Mouse (Mus musculus) liver, postnatal 0 days (tissue): Measurements from ENCODE around the gene Syde2. TPM values are rescaled to one million over a fixed set of nuclear protein-coding genes. Genes with fewer than 3 reads are reported as not detected.
A peak's percentile ranks its signal among the peaks of the same experiment; 100 is the strongest.

Experiments
- ATAC-seq: fragments of 200-750 bp; cut with Nextera tagmentation; 2 replicates; pipeline ENCODE4 v1.8.0; 2017; ENCODE audit warnings: mild to moderate bottlenecking, moderate library complexity
- DNase-seq: peaks from one replicate; pipeline ENCODE4 v3.0.0-alpha.2; 2016
- H3K27ac ChIP-seq: fragments of 300-500 bp; sonication (generic); 2 replicates; pipeline ENCODE4 v1.5.1; 2014; ENCODE audit warnings: antibody characterized with exemption, moderate library complexity, mild to moderate bottlenecking, low read depth
- H3K27me3 ChIP-seq: fragments of 300-500 bp; sonication (generic); 2 replicates; pipeline ENCODE4 v1.6.1; 2014; ENCODE audit warnings: low read length, control low read depth, mixed read lengths; ENCODE audit not compliant: insufficient read depth
- H3K36me3 ChIP-seq: fragments of 300-500 bp; sonication (generic); replicated peaks from 2 replicates; pipeline ENCODE4 v1.6.1; 2014; ENCODE audit warnings: mild to moderate bottlenecking, control low read depth, low read length, moderate library complexity, mixed read lengths; ENCODE audit not compliant: insufficient read depth
- H3K4me1 ChIP-seq: fragments of 300-500 bp; sonication (generic); 2 replicates; pipeline ENCODE4 v1.6.1; 2014; ENCODE audit warnings: antibody characterized with exemption, mild to moderate bottlenecking, control low read depth; ENCODE audit not compliant: insufficient read depth
- H3K4me2 ChIP-seq: fragments of 300-500 bp; sonication (generic); 2 replicates; pipeline ENCODE4 v1.6.1; 2014; ENCODE audit warnings: low read depth, mild to moderate bottlenecking, low read length, moderate library complexity, mixed read lengths
- H3K4me3 ChIP-seq: fragments of 300-500 bp; sonication (generic); 2 replicates; pipeline ENCODE4 v1.5.1; 2014; ENCODE audit warnings: low read depth, low read length
- H3K9ac ChIP-seq: fragments of 300-500 bp; sonication (generic); replicated peaks from 2 replicates; pipeline ENCODE4 v1.6.1; 2014; ENCODE audit warnings: mild to moderate bottlenecking, moderate library complexity
- H3K9me3 ChIP-seq: fragments of 300-500 bp; sonication (generic); 2 replicates; pipeline ENCODE4 v1.6.1; 2016; ENCODE audit warnings: mild to moderate bottlenecking, control low read depth, low read length, mixed read lengths
- CTCF ChIP-seq: sonication (generic); IDR thresholded peaks from 2 replicates; pipeline ENCODE4 v1.5.1; 2016; ENCODE audit warnings: antibody characterized with exemption, low read depth
- EP300 ChIP-seq: IDR thresholded peaks from 2 replicates; pipeline ENCODE4 v1.6.1; 2016; ENCODE audit warnings: antibody characterized with exemption, low read depth, mild to moderate bottlenecking
- WGBS: fragments of 180-500 bp; shearing (Covaris S2); extraction: QIAGEN DNeasy Blood & Tissue Kit; methylation state at CpG from one replicate; pipeline ENCODE4 v1.1.7; 2014; ENCODE audit not compliant: insufficient replicate concordance; 5-methylcytosine and 5-hydroxymethylcytosine counted together
- polyA plus RNA-seq: library from polyadenylated mRNA; unstranded; fragments of >200 nt; fragmentation: Nextera tagmentation; extraction: Ambion mirVana; gene quantifications from 2 replicates; pipeline ENCODE4 v1.2.1, GENCODE M21; 2015

Gene Syde2
- 0.47 and 0.70 TPM in 2 replicates for polyA plus RNA-seq

- Histone ChIP-seq H3K4me3 (peak within 1 kb of the TSS; percentile 55), H3K9ac (peak within 1 kb of the TSS; percentile 60), H3K27ac (peak within 1 kb of the TSS; percentile 87), H3K4me2 (peak within 1 kb of the TSS; percentile 79), H3K27me3 (peaks cover 25% of the 10 kb centered on the region), H3K9me3 (no peaks in the 10 kb centered on the region), H3K4me1 (peaks cover 7% of the 10 kb centered on the region), H3K36me3 (no peaks in the 10 kb centered on the region)
- TF ChIP-seq CTCF (no peak), EP300 (no peak)
- DNase-seq (peak; percentile 75), ATAC-seq (peak; percentile 39)
- 2% methylated on average over 43 of the region's 65 CpGs for WGBS
Observed at GRCm38 (mm10) chr3:145987268-145987969, at the start of gene Syde2. Gene Syde2, plus strand, starts transcription at chr3:145987870.

- peak overlapping the region; percentile 96 for H3K4me3 ChIP-seq
- ATAC-seq = peak; percentile 11
- DNase-seq = no peak
- WGBS = 23% methylated on average over 41 of the region's 50 CpGs
- peak overlapping the region; percentile 94 for H3K4me2 ChIP-seq
- peaks cover 25% of the 10 kb centered on the region for H3K36me3 ChIP-seq
- TF ChIP-seq CTCF (peak; percentile 17; the same call in 1 of the 2 replicates), EP300 (no peak)
- peak overlapping the region; percentile 95 for H3K9ac ChIP-seq
- peak overlapping the region; percentile 81 for H3K27ac ChIP-seq
- H3K27me3 ChIP-seq = no peaks in the 10 kb centered on the region
- no peaks in the 10 kb centered on the region for H3K9me3 ChIP-seq
- H3K4me1 ChIP-seq = peaks cover 20% of the 10 kb centered on the region
Observed at GRCm38 (mm10) chr3:145938405-145939349, 49.0 kb upstream of the Syde2 start.

GRCm38 (mm10) chr3:145939402-145939801 is 48.3 kb upstream of the Syde2 start:
- H3K9me3 ChIP-seq = no peaks in the 10 kb centered on the region
- H3K4me3 ChIP-seq = peak overlapping the region; percentile 96; the same call in 1 of the 2 replicates
- TF ChIP-seq CTCF (no peak), EP300 (peak; percentile 90)
- DNase-seq (peak; percentile 36), ATAC-seq (0 out of 2 replicates have a peak, but pooled peaks have one; percentile 11)
- WGBS = 46% methylated on average over 12 of the region's 12 CpGs
- H3K9ac ChIP-seq = no peak overlapping the region; the same call in none of the 2 replicates
- no peaks in the 10 kb centered on the region for H3K27me3 ChIP-seq
- peak overlapping the region; percentile 94 for H3K4me2 ChIP-seq
- H3K27ac ChIP-seq = no peak overlapping the region
- peaks cover 31% of the 10 kb centered on the region for H3K36me3 ChIP-seq
- H3K4me1 ChIP-seq = peaks cover 20% of the 10 kb centered on the region

GRCm38 (mm10) chr3:145939971-145940370 is 47.7 kb upstream of the Syde2 start:
- WGBS = 55% methylated on average over 4 of the region's 4 CpGs
- DNase-seq (no peak), ATAC-seq (no peak)
- peaks cover 32% of the 10 kb centered on the region for H3K36me3 ChIP-seq
- peak overlapping the region; percentile 94; the same call in 1 of the 2 replicates for H3K4me2 ChIP-seq
- peaks cover 20% of the 10 kb centered on the region for H3K4me1 ChIP-seq
- H3K4me3 ChIP-seq = no peak overlapping the region
- TF ChIP-seq CTCF (no peak), EP300 (no peak)
- H3K27me3 ChIP-seq = no peaks in the 10 kb centered on the region
- H3K9me3 ChIP-seq = no peaks in the 10 kb centered on the region
- no peak overlapping the region for H3K27ac ChIP-seq
- H3K9ac ChIP-seq = no peak overlapping the region; the same call in 1 of the 2 replicates

- ATAC-seq (peak; percentile 28), DNase-seq (peak; percentile 81)
- H3K4me1 ChIP-seq = peaks cover 20% of the 10 kb centered on the region
- H3K36me3 ChIP-seq = peaks cover 32% of the 10 kb centered on the region
- 6% methylated on average over 3 of the region's 3 CpGs for WGBS
- TF ChIP-seq EP300 (no peak), CTCF (peak; percentile 96)
- no peak overlapping the region for H3K4me2 ChIP-seq
- H3K27me3 ChIP-seq = no peaks in the 10 kb centered on the region
- no peaks in the 10 kb centered on the region for H3K9me3 ChIP-seq
- no peak overlapping the region for H3K27ac ChIP-seq
- no peak overlapping the region for H3K4me3 ChIP-seq
- H3K9ac ChIP-seq = no peak overlapping the region
Observed at GRCm38 (mm10) chr3:145941971-145942370, 45.7 kb upstream of the Syde2 start.

GRCm38 (mm10) chr3:145944348-145944747 is 43.3 kb upstream of the Syde2 start:
- Histone ChIP-seq H3K36me3 (peaks cover 32% of the 10 kb centered on the region), H3K27ac (no peak overlapping the region), H3K4me3 (no peak overlapping the region), H3K4me1 (peaks cover 12% of the 10 kb centered on the region), H3K27me3 (no peaks in the 10 kb centered on the region), H3K4me2 (no peak overlapping the region), H3K9ac (no peak overlapping the region), H3K9me3 (no peaks in the 10 kb centered on the region)
- ATAC-seq (peak; percentile 58), DNase-seq (no peak)
- WGBS = 56% methylated on average over 7 of the region's 7 CpGs
- TF ChIP-seq CTCF (no peak), EP300 (0 out of 2 replicates have a peak, but pooled peaks have one; percentile 44)
